17 mouse cellular contexts compared by ENCODE assay signal in genomic region chr5:36568118-36568517, GRCm38 (mm10). TPM values are rescaled to one million over a fixed set of nuclear protein-coding genes. Genes with fewer than 3 reads are reported as not detected.
DNase-seq lines count a peak whose midpoint lies in the region; ATAC-seq and TF ChIP-seq lines count a peak whose summit lies in the region.
"Had no signal": no experiment of that assay in that cellular context is flagged by ENCODE, and none has a peak within 500 bp of the region (broad histone marks: within the 10 kb centered on the region; RNA-seq: fewer than 3 reads in every experiment).

No protein-coding gene starts in this region.

- H3K4me2 ChIP-seq in intestine, embryonic 16.5 days (ENCODE audit: low read depth, low read length), result no peak overlapping the region
- H3K4me2 ChIP-seq in midbrain, embryonic 11.5 days, result no peak overlapping the region
- H3K4me2 ChIP-seq: embryonic facial prominence, embryonic 15.5 days; forebrain, embryonic 15.5 days; limb, embryonic 12.5 days; stomach, embryonic 15.5 days had no signal

- DNase-seq in liver, adult 2 months (ENCODE audit: extremely low read depth, low read depth, low spot score), result peak; percentile 95
- DNase-seq in liver, result no peak
- peak; percentile 77 for DNase-seq in kidney, adult 18-20 months
- DNase-seq in kidney, postnatal 4 days, result peak; percentile 32 to 49
- peak; percentile 52 to 59 for DNase-seq in lung, postnatal 4 days
- no peak for DNase-seq in midbrain, embryonic 11.5 days (ENCODE audit: low spot score, missing footprints)
- DNase-seq in heart, postnatal 4 days, result no peak
- DNase-seq: cerebellum, adult 11 months; layer of hippocampus, adult 9-11 months had no signal

- no peaks in the 10 kb centered on the region for H3K27me3 ChIP-seq in liver, adult 2 months (ENCODE audit: control insufficient read depth, insufficient read depth, low read length)
- no peaks in the 10 kb centered on the region for H3K27me3 ChIP-seq in intestine, embryonic 16.5 days (replicated peaks; ENCODE audit: control insufficient read depth, insufficient read depth, low read length)
- H3K27me3 ChIP-seq in midbrain, embryonic 11.5 days (ENCODE audit: control insufficient read depth, insufficient read depth, low read length), result no peaks in the 10 kb centered on the region
- H3K27me3 ChIP-seq: embryonic facial prominence, embryonic 15.5 days; forebrain, embryonic 15.5 days; limb, embryonic 12.5 days; megakaryocyte, embryonic 14.5 days; stomach, embryonic 15.5 days had no signal

- whole genome bisulfite sequencing in liver, adult 2 months, result 16% methylated on average over 4 of the region's 4 CpGs
- WGBS in intestine, embryonic 16.5 days, result 79% methylated on average over 4 of the region's 4 CpGs
- WGBS in midbrain, embryonic 11.5 days, result 92% methylated on average over 4 of the region's 4 CpGs

- no peak for TF ChIP-seq POLR2A in liver, adult 2 months (IDR thresholded peaks at IDR 0.05; ENCODE audit: extremely low read depth, insufficient read depth, low read length)

- no peak overlapping the region for H3K4me3 ChIP-seq in liver, adult 2 months (ENCODE audit: insufficient read depth, low read depth, low read length)
- no peak overlapping the region for H3K4me3 ChIP-seq in intestine, embryonic 16.5 days (ENCODE audit: low read length)
- no peak overlapping the region for H3K4me3 ChIP-seq in midbrain, embryonic 11.5 days (ENCODE audit: low read depth, low read length)
- H3K4me3 ChIP-seq: embryonic facial prominence, embryonic 15.5 days; forebrain, embryonic 15.5 days; limb, embryonic 12.5 days; stomach, embryonic 15.5 days had no signal

- no peaks in the 10 kb centered on the region; the same call in 1 of the 2 replicates for H3K36me3 ChIP-seq in liver, adult 2 months (ENCODE audit: control insufficient read depth, insufficient read depth, low read length)
- no peaks in the 10 kb centered on the region; the same call in 1 of the 2 replicates for H3K36me3 ChIP-seq in intestine, embryonic 16.5 days (ENCODE audit: control insufficient read depth, insufficient read depth, low read length)
- H3K36me3 ChIP-seq in midbrain, embryonic 11.5 days (ENCODE audit: control insufficient read depth, insufficient read depth, low read length), result no peaks in the 10 kb centered on the region

- H3K4me1 ChIP-seq in liver, adult 2 months (ENCODE audit: control insufficient read depth, insufficient read depth, low read length), result peaks cover 31% of the 10 kb centered on the region
- H3K4me1 ChIP-seq in intestine, embryonic 16.5 days (ENCODE audit: control insufficient read depth, insufficient read depth, low read length), result 0 out of 2 replicates have a peak, but pooled peaks cover 4% of the 10 kb centered on the region
- H3K4me1 ChIP-seq in midbrain, embryonic 11.5 days (ENCODE audit: control insufficient read depth, insufficient read depth, low read length), result no peaks in the 10 kb centered on the region; the same call in none of the 2 replicates
- H3K4me1 ChIP-seq: embryonic facial prominence, embryonic 15.5 days; stomach, embryonic 15.5 days had no signal

- no peak overlapping the region for H3K9ac ChIP-seq in liver, adult 2 months (ENCODE audit: low read depth, low read length)
- no peak overlapping the region for H3K9ac ChIP-seq in intestine, embryonic 16.5 days (ENCODE audit: low read depth, low read length)
- H3K9ac ChIP-seq in midbrain, embryonic 11.5 days (ENCODE audit: low read length), result no peak overlapping the region
- H3K9ac ChIP-seq: embryonic facial prominence, embryonic 15.5 days; forebrain, embryonic 15.5 days; limb, embryonic 12.5 days; stomach, embryonic 15.5 days had no signal

- H3K27ac ChIP-seq in liver, adult 2 months (replicated peaks; ENCODE audit: insufficient read depth, low read depth, low read length), result peak overlapping the region; percentile 80
- no peak overlapping the region for H3K27ac ChIP-seq in intestine, embryonic 16.5 days (ENCODE audit: low read length)
- no peak overlapping the region for H3K27ac ChIP-seq in midbrain, embryonic 11.5 days (ENCODE audit: low read depth, low read length)
- H3K27ac ChIP-seq: embryonic facial prominence, embryonic 15.5 days; forebrain, embryonic 15.5 days; limb, embryonic 12.5 days; stomach, embryonic 15.5 days had no signal

- peaks cover 37% of the 10 kb centered on the region; the same call in 1 of the 2 replicates for H3K79me2 ChIP-seq in liver, adult 2 months (ENCODE audit: control insufficient read depth, insufficient read depth, low read length)

- H3K9me3 ChIP-seq in intestine, embryonic 16.5 days (ENCODE audit: control insufficient read depth, low read length), result no peaks in the 10 kb centered on the region
- no peaks in the 10 kb centered on the region for H3K9me3 ChIP-seq in midbrain, embryonic 11.5 days (ENCODE audit: control insufficient read depth, low read length)
- H3K9me3 ChIP-seq: embryonic facial prominence, embryonic 15.5 days; forebrain, embryonic 15.5 days; limb, embryonic 12.5 days; stomach, embryonic 15.5 days had no signal

- TF ChIP-seq CTCF in liver, adult 2 months (IDR thresholded peaks at IDR 0.05; ENCODE audit: low read depth, low read length), result no peak

- ATAC-seq in intestine, embryonic 16.5 days, result no peak
- no peak for ATAC-seq in midbrain, embryonic 11.5 days (ENCODE audit: low FRiP score)
- ATAC-seq: CD4-positive, CD25-positive, alpha-beta regulatory T cell, adult 4 months; forebrain, embryonic 15.5 days; hindbrain, embryonic 16.5 days had no signal

RNA-seq across cellular contexts. Expression of gene Tbc1d14, which starts 25.0 kb away (rescaled TPM):
- total RNA-seq in liver, adult 2 months (2014; rRNA removed), result 5.4 and 8.2 TPM in 2 replicates
- 8.4 and 8.9 TPM in 2 replicates for polyA plus RNA-seq in liver, adult 2 months (2012; rRNA removed)
- polyA plus RNA-seq in intestine, embryonic 16.5 days (2015; fragmentation: Nextera tagmentation; extraction: Ambion mirVana), result 30.7 and 34.0 TPM in 2 replicates
- polyA plus RNA-seq in midbrain, embryonic 11.5 days (2014; fragmentation: Nextera tagmentation; extraction: Ambion mirVana), result 41.2 TPM in 2 replicates
- 10 to 100 TPM; 20.6 to 22.6 TPM for total RNA-seq in heart, postnatal 4 days (2021)

Comparison
In these comparisons a context has a peak if more than half of its experiments do, and no peak if none do; other contexts are left out.
1. DNase-seq: peak in liver, adult 2 months (single experiment), kidney, adult 18-20 months (single experiment), kidney, postnatal 4 days (2 of 2) and lung, postnatal 4 days (2 of 2); none in liver (single experiment), midbrain, embryonic 11.5 days (single experiment) and heart, postnatal 4 days (single experiment).